Mouse (Mus musculus): ENCODE results near the gene H3f3b. TPM values are rescaled to one million over a fixed set of nuclear protein-coding genes. Genes with fewer than 3 reads are reported as not detected.

H3f3b gene
- total and polyA plus RNA-seq, 2 experiments from 2014 or later, result 936 to 2,422 TPM

DNA sequence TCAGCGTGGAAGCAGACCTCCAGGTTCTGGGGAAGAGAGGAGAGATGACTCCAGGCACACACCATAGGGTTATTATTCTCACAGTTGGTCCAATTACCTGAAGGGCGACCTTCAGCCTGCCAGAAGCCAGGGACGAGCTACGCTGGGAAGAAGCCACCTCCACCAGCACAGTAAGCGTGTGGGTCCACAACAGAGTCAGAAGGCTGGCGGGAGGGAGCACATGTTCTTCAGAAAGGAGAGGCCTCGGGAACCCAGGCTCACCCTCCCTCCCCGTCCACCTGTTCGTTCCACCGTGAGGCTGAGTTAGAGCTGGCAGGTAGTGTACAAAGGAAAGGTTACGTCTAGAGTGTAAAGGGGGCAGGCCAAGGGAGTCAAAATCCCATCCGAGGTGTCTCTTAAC is 37.6 kb upstream of the H3f3b start:
- Histone ChIP-seq H3K4me1 (ENCODE audit: insufficient read depth) (no peaks in the 10 kb centered on the region), H3K27ac (ENCODE audit: low read depth, low read length) (no peak overlapping the region), H3K4me2 (ENCODE audit: low read depth) (no peak overlapping the region), H3K27me3 (ENCODE audit: insufficient read depth, low read length) (no peaks in the 10 kb centered on the region), H3K9me3 (ENCODE audit: low read length) (no peaks in the 10 kb centered on the region), H3K36me3 (ENCODE audit: insufficient read depth) (peaks cover 8% of the 10 kb centered on the region; the same call in 1 of the 2 replicates), H3K9ac (no peak overlapping the region), H3K4me3 (ENCODE audit: low read depth, low read length) (no peak overlapping the region)
- no peak for ATAC-seq
- no peak for TF ChIP-seq CTCF (IDR thresholded peaks at IDR 0.05; ENCODE audit: low read depth)
- 88% methylated on average over 12 of the region's 12 CpGs for WGBS
- no peak for DNase-seq

DNA sequence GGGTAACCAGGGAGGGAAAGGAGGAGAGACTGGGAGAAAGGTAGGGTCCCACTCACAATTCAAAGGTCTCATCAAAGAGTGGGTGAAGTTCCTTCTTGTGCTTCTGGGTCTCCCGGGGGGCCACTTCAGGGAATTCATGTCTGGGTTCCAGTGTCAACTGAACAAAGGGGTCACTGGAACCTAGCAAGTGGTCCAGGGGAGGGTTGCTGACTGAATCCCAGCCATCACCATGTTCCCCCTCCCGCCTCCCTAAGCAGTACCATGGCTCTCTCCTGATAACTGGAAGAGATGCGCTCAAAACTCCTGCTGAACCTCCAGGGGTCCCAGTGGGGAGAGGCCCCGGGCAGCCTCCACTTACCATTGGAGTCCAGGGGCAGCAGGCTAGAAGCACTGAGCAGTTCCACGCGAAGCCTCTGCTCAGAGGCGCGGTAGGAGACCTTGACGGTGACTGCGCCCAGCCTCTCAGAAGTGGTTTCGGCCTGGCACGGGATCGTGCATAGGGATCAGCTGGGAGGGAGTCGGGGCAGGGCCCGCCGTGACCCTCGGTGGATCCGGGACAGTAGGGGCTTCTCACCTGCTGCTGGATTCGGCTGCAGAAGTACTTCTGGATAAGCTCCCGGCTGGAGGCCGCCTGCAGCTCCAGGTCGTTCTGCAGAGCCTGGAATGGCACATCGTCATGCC is 36.6 kb upstream of the H3f3b start:
- no peak for TF ChIP-seq CTCF (IDR thresholded peaks at IDR 0.05; ENCODE audit: low read depth)
- WGBS, result 70% methylated on average over 23 of the region's 23 CpGs

DNA sequence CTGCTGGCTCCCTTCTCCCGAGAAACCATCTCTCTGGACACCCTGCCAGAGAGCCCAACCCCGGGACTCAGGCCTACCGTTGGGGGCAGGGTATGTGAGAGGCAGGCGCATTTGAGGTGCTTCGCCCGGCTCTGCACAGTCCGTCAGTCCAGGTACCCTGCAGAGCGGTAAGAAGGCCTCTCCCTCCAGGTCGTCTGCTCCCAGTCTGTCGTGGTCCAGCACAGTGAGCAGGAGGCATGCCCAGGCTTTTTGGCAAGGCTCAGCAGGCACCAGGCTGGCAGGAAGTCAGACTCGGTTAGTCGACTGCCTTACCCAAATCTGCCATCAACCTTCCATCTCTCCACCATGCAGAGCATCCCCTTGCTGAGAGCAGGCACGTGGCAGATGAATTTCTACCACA is 35.8 kb upstream of the H3f3b start:
- 46% methylated on average over 13 of the region's 13 CpGs for WGBS
- Histone ChIP-seq H3K4me3 (ENCODE audit: low read depth, low read length) (no peak overlapping the region), H3K4me1 (ENCODE audit: insufficient read depth) (no peaks in the 10 kb centered on the region), H3K36me3 (ENCODE audit: insufficient read depth) (peaks cover 24% of the 10 kb centered on the region), H3K27ac (ENCODE audit: low read depth, low read length) (no peak overlapping the region), H3K4me2 (ENCODE audit: low read depth) (no peak overlapping the region), H3K9me3 (ENCODE audit: low read length) (no peaks in the 10 kb centered on the region), H3K9ac (no peak overlapping the region), H3K27me3 (ENCODE audit: insufficient read depth, low read length) (no peaks in the 10 kb centered on the region)
- ATAC-seq, result peak; percentile 37
- TF ChIP-seq CTCF (IDR thresholded peaks at IDR 0.05; ENCODE audit: low read depth), result no peak
- DNase-seq, result peak; percentile 33

More for the DNA sequence above, 36.6 kb upstream of the H3f3b start:
- H3K27ac ChIP-seq (ENCODE audit: low read depth, low read length), result no peak overlapping the region
- no peak overlapping the region for H3K4me2 ChIP-seq (ENCODE audit: low read depth)
- no peaks in the 10 kb centered on the region for H3K9me3 ChIP-seq (ENCODE audit: low read length)
- no peaks in the 10 kb centered on the region for H3K27me3 ChIP-seq (ENCODE audit: insufficient read depth, low read length)
- no peak for ATAC-seq
- H3K4me1 ChIP-seq (ENCODE audit: insufficient read depth), result no peaks in the 10 kb centered on the region
- peaks cover 17% of the 10 kb centered on the region for H3K36me3 ChIP-seq (ENCODE audit: insufficient read depth)
- no peak overlapping the region for H3K9ac ChIP-seq
- H3K4me3 ChIP-seq (ENCODE audit: low read depth, low read length), result no peak overlapping the region
- DNase-seq, result no peak

DNA sequence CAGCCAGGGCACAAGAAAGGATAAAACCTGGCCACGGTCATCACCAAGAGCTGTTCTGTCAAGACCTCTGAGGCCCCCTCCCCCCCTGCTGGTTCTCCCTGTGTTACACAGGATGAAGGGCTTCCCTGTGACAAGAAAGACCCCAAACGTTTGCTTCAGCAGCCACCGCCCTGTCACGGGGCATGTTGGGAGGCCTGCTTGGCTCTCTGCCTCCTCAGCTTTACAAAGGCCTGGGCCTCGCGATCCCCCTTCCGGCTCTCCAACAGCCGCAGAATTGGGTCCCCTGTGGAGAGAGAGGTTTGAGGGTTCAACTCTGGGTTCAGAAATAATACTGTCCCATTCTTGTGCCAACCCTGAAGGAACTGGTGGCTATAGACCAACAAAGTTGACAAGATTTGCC is 34.8 kb upstream of the H3f3b start:
- Histone ChIP-seq H3K27me3 (ENCODE audit: insufficient read depth, low read length) (no peaks in the 10 kb centered on the region), H3K27ac (ENCODE audit: low read depth, low read length) (no peak overlapping the region), H3K4me3 (ENCODE audit: low read depth, low read length) (no peak overlapping the region), H3K9ac (no peak overlapping the region), H3K36me3 (ENCODE audit: insufficient read depth) (peaks cover 35% of the 10 kb centered on the region), H3K9me3 (ENCODE audit: low read length) (no peaks in the 10 kb centered on the region), H3K4me1 (ENCODE audit: insufficient read depth) (no peaks in the 10 kb centered on the region), H3K4me2 (ENCODE audit: low read depth) (no peak overlapping the region)
- 27% methylated on average over 8 of the region's 8 CpGs for WGBS
- DNase-seq, result no peak
- TF ChIP-seq CTCF (IDR thresholded peaks at IDR 0.05; ENCODE audit: low read depth), result no peak
- ATAC-seq, result no peak

DNA sequence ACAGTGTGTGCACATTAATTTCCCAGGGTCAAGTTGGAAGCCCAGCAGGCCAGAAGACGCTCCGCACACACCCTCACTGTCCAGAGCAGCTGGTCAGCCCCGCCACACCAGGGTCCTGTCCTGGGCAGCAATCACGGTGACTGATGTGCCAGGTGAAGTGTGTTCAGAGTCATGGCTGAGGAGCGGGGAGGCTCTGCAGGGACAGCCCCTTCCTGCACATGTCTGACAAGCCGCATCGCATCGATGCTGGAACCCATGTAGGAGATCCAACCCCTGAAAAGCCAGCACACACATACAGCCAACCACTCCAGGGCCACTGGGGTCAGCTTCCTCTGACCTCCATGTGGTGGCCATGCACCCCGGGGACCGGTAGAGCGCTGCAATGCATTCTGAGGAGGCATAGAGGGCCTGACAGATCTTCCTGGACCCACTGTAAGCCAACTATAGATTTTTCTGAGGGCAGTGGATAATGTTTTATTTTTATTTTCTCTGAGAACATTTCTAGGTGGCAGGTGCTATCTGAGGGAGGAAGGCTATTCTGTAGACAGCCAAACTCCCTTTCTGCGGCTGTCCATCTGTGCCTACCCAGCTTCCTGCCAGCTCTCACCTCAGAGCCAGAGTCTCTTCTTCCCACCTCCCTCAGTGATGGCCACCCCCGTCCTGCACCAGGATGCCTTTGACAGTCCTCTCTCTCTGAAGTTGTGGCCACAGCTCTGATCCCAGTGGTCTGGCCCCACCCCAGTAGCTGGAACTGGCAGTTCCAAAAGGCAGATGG is 34.1 kb upstream of the H3f3b start:
- TF ChIP-seq CTCF (IDR thresholded peaks at IDR 0.05; ENCODE audit: low read depth), result no peak
- DNase-seq (no peak), ATAC-seq (no peak)
- Histone ChIP-seq H3K9ac (no peak overlapping the region), H3K36me3 (ENCODE audit: insufficient read depth) (peaks cover 42% of the 10 kb centered on the region), H3K4me2 (ENCODE audit: low read depth) (no peak overlapping the region), H3K9me3 (ENCODE audit: low read length) (no peaks in the 10 kb centered on the region), H3K4me1 (ENCODE audit: insufficient read depth) (no peaks in the 10 kb centered on the region), H3K27ac (ENCODE audit: low read depth, low read length) (no peak overlapping the region), H3K27me3 (ENCODE audit: insufficient read depth, low read length) (no peaks in the 10 kb centered on the region), H3K4me3 (ENCODE audit: low read depth, low read length) (no peak overlapping the region)
- WGBS, result 88% methylated on average over 13 of the region's 13 CpGs

DNA sequence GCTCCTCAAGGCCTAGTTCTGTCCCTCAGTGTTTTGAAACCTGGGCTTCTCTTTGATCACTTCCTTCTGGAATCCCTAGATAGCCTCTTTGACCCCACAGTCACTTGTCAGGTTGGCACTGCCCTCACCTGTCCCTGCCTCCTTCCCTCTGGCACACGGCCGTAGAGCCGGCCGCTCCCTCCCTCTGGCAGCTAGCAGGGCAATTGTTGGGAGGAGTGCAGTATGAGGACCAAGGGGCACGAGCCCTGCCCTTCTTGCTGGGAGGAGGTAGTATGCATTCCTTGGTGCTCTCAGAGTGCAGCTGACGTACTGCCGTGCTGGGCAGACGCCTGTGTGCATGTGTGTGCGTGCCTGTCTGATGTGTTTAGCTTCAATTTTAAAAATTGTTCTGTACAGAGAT is 32.8 kb upstream of the H3f3b start:
- no peak for TF ChIP-seq CTCF (IDR thresholded peaks at IDR 0.05; ENCODE audit: low read depth)
- WGBS, result 88% methylated on average over 9 of the region's 9 CpGs
- no peaks in the 10 kb centered on the region for H3K9me3 ChIP-seq (ENCODE audit: low read length)
- no peak for ATAC-seq
- no peak overlapping the region for H3K4me3 ChIP-seq (ENCODE audit: low read depth, low read length)
- DNase-seq, result no peak
- H3K36me3 ChIP-seq (ENCODE audit: insufficient read depth), result peaks cover 53% of the 10 kb centered on the region
- no peak overlapping the region for H3K27ac ChIP-seq (ENCODE audit: low read depth, low read length)
- no peaks in the 10 kb centered on the region for H3K27me3 ChIP-seq (ENCODE audit: insufficient read depth, low read length)
- no peak overlapping the region for H3K9ac ChIP-seq
- H3K4me1 ChIP-seq (ENCODE audit: insufficient read depth), result no peaks in the 10 kb centered on the region
- H3K4me2 ChIP-seq (ENCODE audit: low read depth), result no peak overlapping the region

DNA sequence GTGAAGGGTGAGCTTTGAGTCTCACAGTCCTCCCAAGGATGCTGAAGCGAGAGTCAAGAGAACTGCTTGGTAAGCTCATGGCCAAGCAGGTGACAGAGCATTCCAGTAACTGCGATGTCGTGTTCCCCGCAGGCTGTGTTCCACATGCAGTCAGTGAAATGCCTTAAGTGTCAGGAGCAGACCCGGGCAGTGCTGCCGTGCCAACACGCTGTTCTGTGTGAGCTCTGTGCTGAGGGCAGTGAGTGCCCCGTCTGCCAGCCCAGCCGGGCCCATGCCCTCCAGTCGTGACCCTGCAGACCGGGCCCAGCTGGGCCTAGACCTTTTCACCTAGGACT is 31.9 kb upstream of the H3f3b start:
- peaks cover 62% of the 10 kb centered on the region for H3K36me3 ChIP-seq (ENCODE audit: insufficient read depth)
- ATAC-seq, result no peak
- H3K27me3 ChIP-seq (ENCODE audit: insufficient read depth, low read length), result no peaks in the 10 kb centered on the region
- H3K4me2 ChIP-seq (ENCODE audit: low read depth), result no peak overlapping the region
- no peak for TF ChIP-seq CTCF (IDR thresholded peaks at IDR 0.05; ENCODE audit: low read depth)
- H3K4me3 ChIP-seq (ENCODE audit: low read depth, low read length), result no peak overlapping the region
- no peak overlapping the region for H3K27ac ChIP-seq (ENCODE audit: low read depth, low read length)
- no peaks in the 10 kb centered on the region for H3K4me1 ChIP-seq (ENCODE audit: insufficient read depth)
- H3K9ac ChIP-seq, result no peak overlapping the region
- WGBS, result 91% methylated on average over 11 of the region's 11 CpGs
- H3K9me3 ChIP-seq (ENCODE audit: low read length), result no peaks in the 10 kb centered on the region
- DNase-seq, result no peak
